Mouse (Mus musculus) kidney, adult 2 months (tissue): ENCODE data around the gene Apom. TPM values are rescaled to one million over a fixed set of nuclear protein-coding genes. Genes with fewer than 3 reads are reported as not detected.

ENCODE experiments used
- DNase-seq: peaks from one replicate; pipeline ENCODE4 v3.0.0; 2021
- H3K27ac ChIP-seq: fragments of 200-500 bp; 2 replicates; pipeline ENCODE4 v1.5.1; 2012; ENCODE audit warnings: low read depth, low read length, control low read depth, inconsistent platforms; ENCODE audit not compliant: insufficient read depth
- H3K27me3 ChIP-seq: fragments of 200-500 bp; replicated peaks from 2 replicates; pipeline ENCODE4 v1.6.1; 2012; ENCODE audit warnings: mild to moderate bottlenecking, moderate library complexity, low read length, inconsistent platforms; ENCODE audit not compliant: control insufficient read depth, insufficient read depth
- H3K36me3 ChIP-seq: fragments of 200-500 bp; 2 replicates; pipeline ENCODE4 v1.6.1; 2012; ENCODE audit warnings: mild to moderate bottlenecking, moderate library complexity, low read length, inconsistent platforms; ENCODE audit not compliant: control insufficient read depth, insufficient read depth
- H3K4me1 ChIP-seq: fragments of 200-500 bp; 2 replicates; pipeline ENCODE4 v1.6.1; 2011; ENCODE audit warnings: low read length; ENCODE audit not compliant: control insufficient read depth, insufficient read depth
- H3K4me3 ChIP-seq: fragments of 200-500 bp; 2 replicates; pipeline ENCODE4 v1.5.1; 2011; ENCODE audit warnings: mild to moderate bottlenecking, low read depth, low read length, control low read depth; ENCODE audit not compliant: insufficient read depth
- CTCF ChIP-seq: fragments of 200-500 bp; conservative IDR thresholded peaks from 2 replicates; pipeline ENCODE4 v1.5.1; 2011; ENCODE audit warnings: low read depth, mild to moderate bottlenecking, control low read depth, low read length, moderate library complexity, mixed read lengths; ENCODE audit not compliant: insufficient read depth, insufficient read length
- POLR2A ChIP-seq: fragments of 200-500 bp; IDR thresholded peaks from one replicate; pipeline ENCODE4 v1.6.1; 2011; ENCODE audit warnings: low read depth, low read length, control low read depth
- WGBS: fragments of 180-500 bp; shearing (Covaris S2); methylation state at CpG from one replicate; pipeline ENCODE4 v1.1.7; 2018; 5-methylcytosine and 5-hydroxymethylcytosine counted together
- polyA plus RNA-seq: library from polyadenylated mRNA; depleted of rRNA; stranded (reverse); fragments of >200 nt; gene quantifications from 2 replicates; pipeline ENCODE4 v1.2.3, GENCODE M21; 2012

The Apom gene
- polyA plus RNA-seq, 1 experiment: 157 TPM

DNA sequence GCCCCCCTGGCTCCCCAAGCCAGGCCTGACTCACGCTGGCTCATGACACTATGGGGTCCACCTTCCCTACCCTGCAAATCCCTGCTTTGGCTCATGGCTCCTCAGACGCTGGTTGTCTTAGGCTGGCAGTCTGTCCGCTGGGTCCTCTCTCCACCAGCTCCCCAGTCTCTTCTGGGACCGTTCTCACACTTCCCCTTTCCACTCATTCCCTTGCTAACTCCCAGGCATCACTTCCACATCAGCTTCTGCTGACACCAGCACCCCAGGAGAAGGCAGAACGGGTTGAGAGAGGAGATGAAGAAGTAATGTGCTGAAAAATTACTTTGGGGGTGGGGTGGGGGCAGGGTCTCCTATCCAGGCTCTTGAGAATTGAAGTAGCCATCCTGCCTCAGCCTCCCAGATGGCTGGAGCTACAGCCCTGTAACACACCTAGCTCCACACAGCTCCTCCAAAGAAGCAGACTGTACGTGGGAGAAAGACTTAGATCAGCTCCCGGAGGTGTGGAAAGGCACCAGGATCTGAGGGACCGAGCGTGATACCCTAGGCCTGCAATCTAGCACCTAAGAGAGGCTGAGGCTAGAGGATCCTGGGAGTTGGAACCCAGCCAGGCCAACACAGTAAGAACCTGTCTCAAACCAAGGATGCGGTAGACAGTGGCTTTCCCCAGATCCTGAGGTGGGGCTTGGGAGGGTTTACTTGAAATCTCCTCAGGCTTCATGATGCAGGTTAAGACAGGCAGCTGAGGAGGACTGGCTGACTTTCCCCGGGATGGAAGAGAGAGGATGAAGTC, 40.8 kb upstream of the Apom start:
- WGBS: 78% methylated on average over 11 of the region's 11 CpGs
- H3K4me3 ChIP-seq: no peak overlapping the region

DNA sequence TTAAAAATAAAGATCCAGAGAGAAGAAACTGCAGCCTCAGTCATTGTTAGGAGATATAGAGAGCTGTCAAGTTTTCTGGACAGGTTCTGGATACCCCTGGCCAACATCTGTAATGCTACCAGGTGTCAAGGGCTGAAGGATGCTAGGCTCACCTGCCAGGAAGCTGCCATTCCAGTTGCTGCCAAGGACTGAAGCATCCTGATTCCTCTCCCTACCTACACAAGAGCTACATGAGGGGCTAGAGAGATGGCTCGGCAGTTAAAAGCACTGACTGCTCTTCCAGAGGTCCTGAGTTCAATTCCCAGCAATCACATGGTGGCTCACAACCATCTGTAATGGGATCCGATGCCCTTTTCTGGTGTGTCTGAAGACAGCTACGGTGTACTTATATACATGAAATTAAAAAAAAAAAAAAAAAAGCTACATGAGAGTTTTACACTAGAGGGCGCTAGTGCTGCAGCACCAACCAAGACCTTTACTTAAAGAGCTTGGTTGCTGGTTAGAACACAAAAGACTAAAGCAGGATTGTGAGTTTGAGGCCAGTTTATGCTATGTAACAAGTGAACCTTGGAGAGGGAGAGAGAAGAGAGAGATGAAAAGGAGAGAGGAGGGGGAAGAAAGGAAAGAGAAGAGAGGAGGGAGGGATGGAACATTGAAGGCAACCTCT, 36.8 kb upstream of the Apom start:
- no peaks in the 10 kb centered on the region for H3K36me3 ChIP-seq
- 11% methylated on average over 4 of the region's 4 CpGs for WGBS
- no peak overlapping the region for H3K27ac ChIP-seq
- no peaks in the 10 kb centered on the region for H3K27me3 ChIP-seq
- H3K4me3 ChIP-seq: no peak overlapping the region
- DNase-seq: peak; percentile 43
- TF ChIP-seq POLR2A (no peak), CTCF (no peak)
- peaks cover 7% of the 10 kb centered on the region; the same call in 1 of the 2 replicates for H3K4me1 ChIP-seq

More for the DNA sequence above, 40.8 kb upstream of the Apom start:
- Histone ChIP-seq H3K27ac (0 out of 2 replicates have a peak overlapping the region, but pooled peaks have one; percentile 4), H3K4me1 (0 out of 2 replicates have a peak, but pooled peaks cover 5% of the 10 kb centered on the region), H3K36me3 (no peaks in the 10 kb centered on the region), H3K27me3 (no peaks in the 10 kb centered on the region)
- no peak for TF ChIP-seq POLR2A
- TF ChIP-seq CTCF: no peak
- DNase-seq: peak; percentile 24

DNA sequence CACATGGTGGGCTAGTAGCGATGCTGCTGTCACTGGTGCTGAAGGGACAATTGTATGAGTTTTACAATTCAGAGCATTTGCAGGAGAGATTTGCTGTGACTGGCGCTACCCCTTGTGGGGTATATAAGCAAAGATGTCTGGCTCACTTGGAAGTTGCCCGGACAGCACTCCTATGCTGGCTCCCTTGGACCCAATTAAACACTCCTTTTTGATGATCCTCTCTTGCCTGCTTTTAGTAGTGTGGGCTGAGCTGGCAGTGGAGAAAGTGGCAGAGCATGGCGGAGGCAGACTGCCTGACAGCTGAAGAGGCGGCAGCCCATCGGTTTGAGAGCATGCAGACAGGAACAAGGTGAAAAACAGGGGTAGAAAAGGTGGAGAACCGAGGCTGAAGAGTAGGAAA, 35.9 kb upstream of the Apom start:
- no peak for TF ChIP-seq CTCF
- TF ChIP-seq POLR2A: no peak
- no peaks in the 10 kb centered on the region for H3K27me3 ChIP-seq
- no peaks in the 10 kb centered on the region for H3K36me3 ChIP-seq
- 90% methylated on average over 7 of the region's 7 CpGs for WGBS
- no peak overlapping the region for H3K4me3 ChIP-seq
- H3K4me1 ChIP-seq: peaks cover 9% of the 10 kb centered on the region
- H3K27ac ChIP-seq: no peak overlapping the region
- DNase-seq: no peak

DNA sequence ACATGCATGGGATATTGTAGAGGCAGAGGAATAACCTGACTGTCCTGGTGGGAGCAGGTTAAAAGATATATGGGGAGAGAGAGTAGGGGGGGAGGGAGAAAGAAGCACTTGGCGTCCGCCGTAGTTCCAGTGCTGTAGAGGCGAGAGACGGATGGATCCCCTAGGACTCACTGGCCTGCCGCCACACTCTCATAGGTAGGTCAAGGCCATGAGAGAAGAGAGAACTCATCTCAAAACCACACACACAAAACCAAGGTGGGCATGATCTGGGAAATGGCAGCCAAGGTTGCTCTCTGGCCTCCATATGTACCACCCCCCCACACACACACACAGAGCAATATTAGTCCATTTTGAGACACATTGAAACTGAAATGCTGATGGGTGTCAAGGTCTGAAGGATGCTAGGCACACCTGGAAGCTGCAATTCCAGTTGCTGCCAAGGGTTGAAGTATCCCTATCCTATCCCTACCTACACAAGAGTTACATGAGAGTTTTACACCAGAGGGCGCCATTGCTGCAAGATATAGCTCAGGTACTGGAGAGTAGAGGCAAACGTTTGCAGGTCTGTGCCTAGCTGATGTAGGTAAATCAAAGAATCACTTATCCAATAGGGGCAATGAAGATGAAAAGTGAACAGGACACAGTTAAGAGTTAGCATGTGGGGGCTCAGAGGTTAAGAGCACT, 34.6 kb upstream of the Apom start:
- DNase-seq: peak; percentile 87

DNA sequence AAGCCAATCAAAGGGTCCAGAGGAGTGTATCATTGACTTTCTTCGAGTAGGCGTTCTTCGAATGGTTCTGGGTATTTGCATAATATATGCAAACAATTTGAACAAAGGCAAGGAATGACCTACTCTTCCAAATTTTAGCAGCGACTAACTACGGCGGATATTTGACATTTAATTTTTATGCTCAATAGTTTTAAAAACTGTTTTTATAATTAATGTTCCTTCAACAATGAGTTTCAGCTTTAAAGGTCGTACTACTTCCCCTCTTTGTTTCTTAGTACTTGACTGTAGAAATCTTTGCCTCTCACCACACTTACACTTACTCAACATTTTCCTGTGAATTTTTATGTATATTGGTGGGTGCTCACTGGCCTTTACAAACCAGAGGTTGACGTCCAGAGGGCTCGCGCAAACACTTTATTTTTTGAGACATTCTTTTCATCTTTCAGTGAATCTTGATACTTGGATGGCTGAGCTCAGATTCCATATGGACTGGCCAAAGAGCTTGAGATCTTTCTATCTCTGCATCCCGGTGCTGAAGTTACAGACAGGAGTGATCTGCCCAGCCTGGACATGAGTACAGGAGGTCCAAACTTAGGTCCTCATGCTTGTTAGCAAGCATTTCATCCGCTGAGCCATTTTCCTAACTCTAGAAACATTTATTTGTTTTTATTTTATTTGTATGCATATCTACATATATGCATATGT, 33.8 kb upstream of the Apom start:
- no peak for DNase-seq
- Histone ChIP-seq H3K36me3 (peaks cover 6% of the 10 kb centered on the region), H3K27ac (peak overlapping the region; percentile 70; the same call in 1 of the 2 replicates), H3K4me3 (peak overlapping the region; percentile 58; the same call in 1 of the 2 replicates), H3K4me1 (peaks cover 20% of the 10 kb centered on the region), H3K27me3 (no peaks in the 10 kb centered on the region)
- WGBS: 13% methylated on average over 12 of the region's 12 CpGs
- TF ChIP-seq POLR2A (no peak), CTCF (no peak)

More for the DNA sequence above, 34.6 kb upstream of the Apom start:
- WGBS: 61% methylated on average over 8 of the region's 8 CpGs
- Histone ChIP-seq H3K36me3 (no peaks in the 10 kb centered on the region), H3K27ac (no peak overlapping the region), H3K27me3 (no peaks in the 10 kb centered on the region), H3K4me1 (peaks cover 19% of the 10 kb centered on the region), H3K4me3 (no peak overlapping the region)
- TF ChIP-seq POLR2A (no peak), CTCF (peak; percentile 64)

DNA sequence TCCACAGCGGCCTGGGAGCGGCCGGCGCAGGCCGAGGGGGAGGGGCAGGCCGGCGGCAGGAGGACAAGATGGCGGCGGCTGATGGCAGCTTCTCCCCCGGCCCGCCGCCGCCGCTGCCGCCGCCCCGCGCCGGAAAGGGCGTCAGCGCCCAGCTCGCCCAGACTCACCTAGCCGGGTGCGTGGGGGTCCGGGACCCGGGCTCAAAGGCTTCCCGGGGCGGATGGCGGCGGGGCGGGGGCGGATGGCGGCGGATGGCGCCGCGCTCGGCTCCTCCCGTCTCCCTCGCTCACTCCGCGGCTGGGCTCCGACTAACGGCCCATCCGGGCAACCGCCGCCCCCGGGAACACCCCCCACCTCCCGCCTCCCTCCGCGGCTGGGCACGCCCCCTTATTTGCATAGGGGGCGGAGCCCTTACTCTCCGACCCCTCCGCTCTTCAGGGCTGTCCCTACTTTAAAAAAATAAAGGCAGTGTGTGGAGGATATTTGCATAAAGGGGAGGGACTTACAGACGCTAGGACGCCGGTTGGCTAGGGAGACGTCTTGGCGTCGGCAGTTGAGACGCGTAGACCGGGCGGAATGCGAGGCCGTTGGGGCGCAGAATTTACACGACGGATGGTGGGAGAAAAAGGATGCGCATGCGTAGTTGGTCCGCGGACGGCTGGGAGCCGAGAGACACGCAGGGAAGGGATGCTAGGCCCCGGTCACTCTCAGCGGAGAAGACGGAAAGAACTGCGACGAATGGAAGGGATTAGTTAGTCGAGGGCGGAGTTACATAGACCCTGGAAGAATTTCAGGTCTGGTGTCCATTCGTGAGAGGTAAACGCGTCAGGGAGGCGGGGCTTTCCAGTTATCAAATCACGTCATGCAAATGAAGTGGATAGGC, 33.0 kb upstream of the Apom start, which contains the start of gene Prrc2a:
Gene Prrc2a, minus strand, starts transcription at position 330 of the 883 bp plus-strand sequence.
- TF ChIP-seq POLR2A (peak; percentile 36), CTCF (no peak)
- Histone ChIP-seq H3K27me3 (no peaks in the 10 kb centered on the region), H3K4me1 (peaks cover 20% of the 10 kb centered on the region), H3K4me3 (peak within 1 kb of the TSS; percentile 81), H3K27ac (peak within 1 kb of the TSS; percentile 94), H3K36me3 (peaks cover 8% of the 10 kb centered on the region)
- under 1% methylated on average over 70 of the region's 89 CpGs for WGBS
- DNase-seq: peak; percentile 99
